Mouse (Mus musculus) lung, postnatal 0 days (tissue): ENCODE results near the gene Mthfd2l. TPM values are rescaled to one million over a fixed set of nuclear protein-coding genes. Genes with fewer than 3 reads are reported as not detected.

Source experiments
- ATAC-seq: fragments of 200-750 bp; cut with Nextera tagmentation; 2 replicates; pipeline ENCODE4 v1.8.0; 2017; ENCODE audit warnings: moderate library complexity
- DNase-seq: peaks from one replicate; pipeline ENCODE4 v3.0.0-alpha.2; 2016; ENCODE audit warnings: low spot score
- H3K27ac ChIP-seq: fragments of 300-500 bp; sonication (generic); 2 replicates; pipeline ENCODE4 v1.5.1; 2014; ENCODE audit warnings: antibody characterized with exemption, mild to moderate bottlenecking, low read length, mixed read lengths
- H3K27me3 ChIP-seq: fragments of 300-500 bp; sonication (generic); replicated peaks from 2 replicates; pipeline ENCODE4 v1.6.1; 2014; ENCODE audit warnings: low read length, mixed read lengths; ENCODE audit not compliant: insufficient read depth
- H3K36me3 ChIP-seq: fragments of 300-500 bp; sonication (generic); 2 replicates; pipeline ENCODE4 v1.6.1; 2014; ENCODE audit warnings: low read length, mixed read lengths; ENCODE audit not compliant: insufficient read depth
- H3K4me1 ChIP-seq: fragments of 300-500 bp; sonication (generic); 2 replicates; pipeline ENCODE4 v1.6.1; 2014; ENCODE audit warnings: antibody characterized with exemption, low read depth, low read length, mixed read lengths; ENCODE audit not compliant: insufficient read depth
- H3K4me2 ChIP-seq: fragments of 300-500 bp; sonication (generic); replicated peaks from 2 replicates; pipeline ENCODE4 v1.6.1; 2014; ENCODE audit warnings: low read depth, mild to moderate bottlenecking, low read length, moderate library complexity, mixed read lengths
- H3K4me3 ChIP-seq: fragments of 300-500 bp; sonication (generic); 2 replicates; pipeline ENCODE4 v1.5.1; 2014; ENCODE audit warnings: low read depth, low read length
- H3K9ac ChIP-seq: fragments of 300-500 bp; sonication (generic); replicated peaks from 2 replicates; pipeline ENCODE4 v1.6.1; 2014; ENCODE audit warnings: low read depth, mild to moderate bottlenecking
- H3K9me3 ChIP-seq: fragments of 300-500 bp; sonication (generic); 2 replicates; pipeline ENCODE4 v1.6.1; 2016; ENCODE audit warnings: low read length, mixed read lengths
- CTCF ChIP-seq: IDR thresholded peaks from 2 replicates; pipeline ENCODE4 v1.5.1; 2016; ENCODE audit warnings: antibody characterized with exemption, mild to moderate bottlenecking
- EP300 ChIP-seq: IDR thresholded peaks from 2 replicates; pipeline ENCODE4 v1.6.1; 2016; ENCODE audit warnings: antibody characterized with exemption, mild to moderate bottlenecking, control low read depth
- WGBS: fragments of 180-500 bp; shearing (Covaris S2); extraction: QIAGEN DNeasy Blood & Tissue Kit; methylation state at CpG from one replicate; pipeline ENCODE4 v1.1.7; 2014; 5-methylcytosine and 5-hydroxymethylcytosine counted together
- polyA plus RNA-seq: library from polyadenylated mRNA; unstranded; fragments of >200 nt; fragmentation: Nextera tagmentation; extraction: Ambion mirVana; gene quantifications from 2 replicates; pipeline ENCODE4 v1.2.1, GENCODE M21; 2015

Gene Mthfd2l
- polyA plus RNA-seq: 39.2 and 41.0 TPM in 2 replicates

- Histone ChIP-seq H3K9me3 (no peaks in the 10 kb centered on the region), H3K27ac (peak within 1 kb of the TSS; percentile 95), H3K4me2 (peak within 1 kb of the TSS; percentile 75), H3K4me1 (peaks cover 4% of the 10 kb centered on the region; the same call in 1 of the 2 replicates), H3K9ac (peak within 1 kb of the TSS; percentile 91), H3K4me3 (peak within 1 kb of the TSS; percentile 69), H3K36me3 (no peaks in the 10 kb centered on the region), H3K27me3 (no peaks in the 10 kb centered on the region)
- 1% methylated on average over 46 of the region's 79 CpGs for WGBS
- ATAC-seq (peak; percentile 98), DNase-seq (peak; percentile 90)
- peak; percentile 79 for TF ChIP-seq CTCF
- no peak for TF ChIP-seq EP300
These were observed at the start of gene Mthfd2l for GRCm38 (mm10) chr5:90930971-90931851. Gene Mthfd2l (plus strand): TSS chr5:90931117.

GRCm38 (mm10) chr5:90881682-90882081, 49.2 kb upstream of the Mthfd2l start:
- ATAC-seq (peak; percentile 62), DNase-seq (peak; percentile 61)
- no peak for TF ChIP-seq EP300
- TF ChIP-seq CTCF: no peak
- no peaks in the 10 kb centered on the region; the same call in 1 of the 2 replicates for H3K4me1 ChIP-seq
- no peak overlapping the region for H3K27ac ChIP-seq
- H3K36me3 ChIP-seq: no peaks in the 10 kb centered on the region
- no peak overlapping the region for H3K4me3 ChIP-seq
- 72% methylated on average over 5 of the region's 5 CpGs for WGBS
- no peaks in the 10 kb centered on the region for H3K27me3 ChIP-seq
- H3K9ac ChIP-seq: no peak overlapping the region
- no peaks in the 10 kb centered on the region for H3K9me3 ChIP-seq
- H3K4me2 ChIP-seq: no peak overlapping the region

- ATAC-seq (no peak), DNase-seq (no peak)
- Histone ChIP-seq H3K9ac (no peak overlapping the region), H3K36me3 (no peaks in the 10 kb centered on the region), H3K4me1 (no peaks in the 10 kb centered on the region; the same call in 1 of the 2 replicates), H3K4me3 (no peak overlapping the region), H3K4me2 (no peak overlapping the region), H3K27ac (no peak overlapping the region), H3K27me3 (no peaks in the 10 kb centered on the region), H3K9me3 (no peaks in the 10 kb centered on the region)
- WGBS: 83% methylated on average over 5 of the region's 5 CpGs
- no peak for TF ChIP-seq EP300
- no peak for TF ChIP-seq CTCF
These were observed 48.8 kb upstream of the Mthfd2l start for GRCm38 (mm10) chr5:90882146-90882545.

GRCm38 (mm10) chr5:90884628-90885242, 46.2 kb upstream of the Mthfd2l start:
- H3K27me3 ChIP-seq: no peaks in the 10 kb centered on the region
- ATAC-seq: peak; percentile 32; the same call in 1 of the 2 replicates
- WGBS: 34% methylated on average over 2 of the region's 2 CpGs
- no peak overlapping the region for H3K4me3 ChIP-seq
- H3K4me1 ChIP-seq: no peaks in the 10 kb centered on the region; the same call in 1 of the 2 replicates
- no peaks in the 10 kb centered on the region for H3K9me3 ChIP-seq
- H3K27ac ChIP-seq: no peak overlapping the region
- peak; percentile 54 for DNase-seq
- H3K9ac ChIP-seq: no peak overlapping the region
- no peak overlapping the region for H3K4me2 ChIP-seq
- no peaks in the 10 kb centered on the region for H3K36me3 ChIP-seq
- TF ChIP-seq EP300 (no peak), CTCF (no peak)

- 73% methylated on average over 5 of the region's 5 CpGs for whole genome bisulfite sequencing
- Histone ChIP-seq H3K4me2 (no peak overlapping the region), H3K4me3 (no peak overlapping the region), H3K27ac (no peak overlapping the region), H3K9me3 (no peaks in the 10 kb centered on the region), H3K36me3 (no peaks in the 10 kb centered on the region), H3K9ac (no peak overlapping the region), H3K4me1 (no peaks in the 10 kb centered on the region), H3K27me3 (no peaks in the 10 kb centered on the region)
- no peak for ATAC-seq
- no peak for DNase-seq
- TF ChIP-seq EP300 (no peak), CTCF (no peak)
These were observed 42.3 kb upstream of the Mthfd2l start for GRCm38 (mm10) chr5:90888661-90889060.
